Mouse (Mus musculus) E14TG2a.4 (cell line): ENCODE measurements around the gene Atp1b1.

Experiments
- H3K27me3 ChIP-seq: 2 replicates; pipeline ENCODE4 v1.6.1; 2014; ENCODE audit warnings: low read length, control low read depth; ENCODE audit not compliant: insufficient read depth
- H3K36me3 ChIP-seq: 2 replicates; pipeline ENCODE4 v1.6.1; 2014; ENCODE audit warnings: low read length, control low read depth; ENCODE audit not compliant: insufficient read depth
- H3K4me1 ChIP-seq: replicated peaks from 2 replicates; pipeline ENCODE4 v1.6.1; 2014; ENCODE audit warnings: low read depth, low read length, control low read depth
- H3K4me3 ChIP-seq: replicated peaks from 2 replicates; pipeline ENCODE4 v1.5.1; 2014; ENCODE audit warnings: mild to moderate bottlenecking, low read length
- H3K9me3 ChIP-seq: 2 replicates; pipeline ENCODE4 v1.6.1; 2014; ENCODE audit warnings: low read length, control low read depth
- CTCF ChIP-seq: conservative IDR thresholded peaks from 2 replicates; pipeline ENCODE4 v1.5.1; 2014; ENCODE audit warnings: low read length
- NANOG ChIP-seq: IDR thresholded peaks from 2 replicates; pipeline ENCODE4 v1.6.1; 2014; ENCODE audit warnings: borderline replicate concordance, low read length, mixed read lengths
- POU5F1 ChIP-seq: IDR thresholded peaks from 2 replicates; pipeline ENCODE4 v1.6.1; 2014; ENCODE audit warnings: low read length, borderline replicate concordance

Gene Atp1b1

GRCm38 (mm10) chr1:164453146-164453545 lies 5.0 kb downstream of the Atp1b1 start:
- H3K9me3 ChIP-seq: no peaks in the 10 kb centered on the region
- no peak for TF ChIP-seq POU5F1
- no peak for TF ChIP-seq CTCF
- TF ChIP-seq NANOG: no peak
- H3K27me3 ChIP-seq: no peaks in the 10 kb centered on the region; the same call in 1 of the 2 replicates
- peaks cover 60% of the 10 kb centered on the region for H3K36me3 ChIP-seq
- peaks cover 86% of the 10 kb centered on the region for H3K4me1 ChIP-seq
- H3K4me3 ChIP-seq: peak overlapping the region; percentile 49

GRCm38 (mm10) chr1:164452580-164452979 lies 5.6 kb downstream of the Atp1b1 start:
- H3K4me3 ChIP-seq: no peak overlapping the region; the same call in 1 of the 2 replicates
- H3K36me3 ChIP-seq: peaks cover 66% of the 10 kb centered on the region
- no peaks in the 10 kb centered on the region for H3K9me3 ChIP-seq
- peaks cover 91% of the 10 kb centered on the region for H3K4me1 ChIP-seq
- H3K27me3 ChIP-seq: no peaks in the 10 kb centered on the region; the same call in 1 of the 2 replicates
- TF ChIP-seq NANOG: no peak
- no peak for TF ChIP-seq CTCF
- TF ChIP-seq POU5F1: no peak

- H3K27me3 ChIP-seq: no peaks in the 10 kb centered on the region
- H3K4me1 ChIP-seq: peaks cover 91% of the 10 kb centered on the region
- H3K9me3 ChIP-seq: no peaks in the 10 kb centered on the region
- H3K4me3 ChIP-seq: no peak overlapping the region
- peaks cover 77% of the 10 kb centered on the region for H3K36me3 ChIP-seq
- TF ChIP-seq POU5F1: no peak
- TF ChIP-seq CTCF: no peak
- TF ChIP-seq NANOG: no peak
These were observed 6.8 kb downstream of the Atp1b1 start for GRCm38 (mm10) chr1:164451346-164451745.

DNA sequence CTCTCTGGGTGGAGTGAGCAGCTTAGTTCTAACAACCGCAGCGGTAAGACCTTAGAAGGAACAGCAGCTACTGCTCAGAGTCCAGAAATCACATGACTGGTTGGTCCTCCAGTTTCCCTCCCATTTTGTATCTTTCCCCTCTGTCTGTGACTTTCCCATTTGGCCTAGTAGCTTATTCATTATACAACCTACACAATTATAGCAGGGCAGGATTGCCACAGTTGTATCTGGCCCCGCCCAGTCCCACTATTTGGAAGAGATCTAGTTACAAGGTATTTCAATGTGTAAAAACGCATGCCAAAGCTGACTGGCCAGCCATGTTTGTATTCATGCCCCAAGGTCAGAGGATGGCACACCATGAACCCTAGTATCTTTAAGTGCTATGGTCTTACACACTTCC lies 7.5 kb downstream of the Atp1b1 start:
- H3K27me3 ChIP-seq: no peaks in the 10 kb centered on the region
- no peak for TF ChIP-seq POU5F1
- TF ChIP-seq NANOG: no peak
- no peak for TF ChIP-seq CTCF
- H3K4me3 ChIP-seq: no peak overlapping the region
- H3K9me3 ChIP-seq: no peaks in the 10 kb centered on the region
- H3K4me1 ChIP-seq: peaks cover 91% of the 10 kb centered on the region
- H3K36me3 ChIP-seq: peaks cover 80% of the 10 kb centered on the region

DNA sequence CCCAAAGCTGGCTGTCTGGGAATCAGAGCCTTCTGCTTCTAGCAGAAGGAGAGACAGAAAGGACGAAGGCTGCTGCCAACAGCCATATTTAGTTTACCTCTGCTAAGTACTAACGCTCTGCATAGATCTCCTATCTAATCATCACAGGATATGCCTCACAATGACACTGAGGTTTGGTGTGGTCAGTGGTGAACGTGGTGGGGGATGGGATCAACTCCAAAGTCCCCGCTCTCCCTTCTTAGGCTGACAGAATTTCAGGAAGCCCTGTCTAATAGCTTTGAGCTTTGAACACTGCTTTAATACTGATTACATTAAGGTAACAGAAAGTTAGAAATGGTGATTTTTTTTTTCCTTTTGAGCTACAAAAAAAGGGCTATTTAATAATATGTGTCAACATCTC lies 7.9 kb downstream of the Atp1b1 start:
- peaks cover 83% of the 10 kb centered on the region for H3K36me3 ChIP-seq
- TF ChIP-seq NANOG: no peak
- TF ChIP-seq CTCF: no peak
- no peak for TF ChIP-seq POU5F1
- H3K4me1 ChIP-seq: peaks cover 91% of the 10 kb centered on the region
- H3K4me3 ChIP-seq: no peak overlapping the region
- H3K9me3 ChIP-seq: no peaks in the 10 kb centered on the region
- H3K27me3 ChIP-seq: no peaks in the 10 kb centered on the region

DNA sequence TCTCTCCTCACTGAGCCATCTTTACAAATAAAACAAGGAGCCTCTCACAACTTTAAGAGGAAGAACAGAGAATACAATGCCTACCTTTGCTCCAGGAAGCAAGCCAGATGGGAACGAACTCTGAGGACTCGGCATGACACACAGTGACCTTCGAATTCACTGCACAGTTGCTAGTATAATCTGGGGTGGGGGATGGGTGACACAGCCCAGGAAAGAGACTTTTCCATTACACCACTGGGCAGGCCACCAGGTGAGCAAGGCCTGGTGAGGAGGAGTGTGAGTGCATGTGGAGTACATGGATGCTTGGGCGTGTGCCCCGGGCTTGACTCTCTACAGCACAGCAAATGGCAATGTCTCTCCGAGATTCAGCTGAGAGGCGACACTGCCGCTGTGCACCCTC lies 8.5 kb downstream of the Atp1b1 start:
- no peak overlapping the region for H3K4me3 ChIP-seq
- TF ChIP-seq POU5F1: no peak
- TF ChIP-seq NANOG: no peak
- TF ChIP-seq CTCF: no peak

GRCm38 (mm10) chr1:164447521-164447920 lies 10.6 kb downstream of the Atp1b1 start:
- H3K27me3 ChIP-seq: no peaks in the 10 kb centered on the region
- H3K9me3 ChIP-seq: no peaks in the 10 kb centered on the region
- no peak overlapping the region for H3K4me3 ChIP-seq
- TF ChIP-seq POU5F1 (no peak), NANOG (no peak)
- peaks cover 97% of the 10 kb centered on the region for H3K36me3 ChIP-seq
- H3K4me1 ChIP-seq: peaks cover 68% of the 10 kb centered on the region

More for the DNA sequence above, 8.5 kb downstream of the Atp1b1 start:
- H3K4me1 ChIP-seq: peaks cover 87% of the 10 kb centered on the region
- peaks cover 87% of the 10 kb centered on the region for H3K36me3 ChIP-seq
- no peaks in the 10 kb centered on the region for H3K27me3 ChIP-seq
- no peaks in the 10 kb centered on the region for H3K9me3 ChIP-seq

- Histone ChIP-seq H3K27me3 (no peaks in the 10 kb centered on the region), H3K9me3 (no peaks in the 10 kb centered on the region), H3K4me3 (no peak overlapping the region), H3K36me3 (peaks cover 97% of the 10 kb centered on the region), H3K4me1 (peaks cover 61% of the 10 kb centered on the region)
- TF ChIP-seq POU5F1 (no peak), NANOG (no peak), CTCF (no peak)
These were observed 11.6 kb downstream of the Atp1b1 start for GRCm38 (mm10) chr1:164446535-164446934.

DNA sequence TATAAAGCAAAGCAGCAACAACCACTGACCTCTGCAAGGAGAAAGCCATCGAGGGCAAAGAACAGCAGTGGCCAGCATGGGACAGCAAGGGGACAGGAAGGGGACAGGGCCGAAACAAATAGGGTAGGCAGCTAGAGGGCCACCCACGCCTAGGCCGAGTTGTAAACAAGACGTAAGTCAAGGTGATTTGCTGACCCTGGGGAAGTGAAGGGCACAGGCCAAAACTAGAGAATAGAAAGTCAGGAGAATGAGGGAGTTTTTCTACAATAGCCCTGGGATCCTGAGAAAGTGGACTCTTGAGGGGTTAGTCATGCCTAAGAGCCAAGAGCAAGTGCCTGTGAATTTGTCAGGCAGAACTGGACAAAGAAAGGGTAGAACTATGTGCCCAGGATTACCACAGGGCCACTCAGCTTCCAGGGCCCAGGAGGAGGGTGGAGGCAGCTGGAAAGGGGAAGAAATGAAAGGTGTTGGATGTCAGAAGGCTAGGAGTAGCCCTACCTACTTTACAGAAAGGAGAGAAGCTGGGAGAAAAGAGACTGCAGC lies 12.5 kb downstream of the Atp1b1 start:
- Histone ChIP-seq H3K27me3 (no peaks in the 10 kb centered on the region), H3K4me1 (peaks cover 53% of the 10 kb centered on the region), H3K4me3 (no peak overlapping the region), H3K9me3 (no peaks in the 10 kb centered on the region), H3K36me3 (peaks cover 97% of the 10 kb centered on the region)
- TF ChIP-seq NANOG (no peak), POU5F1 (no peak), CTCF (no peak)
